Mouse (Mus musculus) liver, postnatal 0 days (tissue): ENCODE results near the gene Fosl2.

Experiments used
- CTCF ChIP-seq: sonication (generic); IDR thresholded peaks from 2 replicates; pipeline ENCODE4 v1.5.1; 2016; ENCODE audit warnings: antibody characterized with exemption, low read depth
- EP300 ChIP-seq: IDR thresholded peaks from 2 replicates; pipeline ENCODE4 v1.6.1; 2016; ENCODE audit warnings: antibody characterized with exemption, low read depth, mild to moderate bottlenecking

DNA sequence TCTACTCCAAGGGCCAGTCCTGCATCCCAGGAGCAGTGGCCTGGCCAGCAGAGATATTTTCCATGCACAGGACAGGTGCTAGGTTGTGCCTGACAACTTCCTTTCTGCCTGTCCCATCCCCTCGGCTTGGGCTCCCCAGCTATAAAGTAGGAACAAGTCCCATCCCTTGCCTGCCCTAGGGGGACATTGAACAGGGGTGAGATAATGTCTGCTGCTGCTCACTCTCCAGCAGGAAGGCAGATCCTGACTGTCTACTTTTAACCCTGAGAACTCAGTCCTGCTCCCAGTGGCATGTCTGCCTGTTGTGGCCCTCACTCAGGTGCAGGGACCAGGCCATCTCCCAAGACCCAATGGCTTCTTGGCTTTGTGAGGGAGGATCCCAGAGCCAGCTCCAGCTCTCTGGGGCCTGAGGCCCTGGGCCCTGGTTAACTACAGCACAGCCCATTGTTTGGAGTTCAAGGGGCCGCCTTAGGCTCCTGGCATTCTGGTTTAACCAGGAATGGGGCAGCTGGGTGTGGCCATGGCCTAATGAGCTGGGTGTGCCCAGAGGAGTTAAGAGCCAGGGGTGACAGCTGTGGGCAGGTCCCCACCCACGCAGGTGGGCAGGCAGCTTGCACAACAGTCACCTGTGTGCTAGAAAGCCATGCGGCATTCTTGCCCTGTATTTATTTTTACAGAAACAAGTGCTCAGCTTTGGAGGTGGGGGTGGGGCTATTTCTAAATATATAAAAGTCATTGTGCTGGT, 47.5 kb downstream of the Fosl2 start:
- TF ChIP-seq CTCF (no peak), EP300 (no peak)
